Mouse (Mus musculus) lung, adult 2 months (tissue): Measurements from ENCODE around the gene Ufd1.

Experiments used
- CTCF ChIP-seq: fragments of 200-500 bp; IDR thresholded peaks from 2 replicates; pipeline ENCODE4 v1.5.1; 2011; ENCODE audit warnings: mild to moderate bottlenecking, low read length, control low read depth; ENCODE audit not compliant: insufficient read depth
- POLR2A ChIP-seq: fragments of 200-500 bp; IDR thresholded peaks from 2 replicates; pipeline ENCODE4 v1.6.1; 2011; ENCODE audit warnings: low read depth, mild to moderate bottlenecking, control low read depth, low read length, borderline replicate concordance; ENCODE audit errors: extremely low read depth

DNA sequence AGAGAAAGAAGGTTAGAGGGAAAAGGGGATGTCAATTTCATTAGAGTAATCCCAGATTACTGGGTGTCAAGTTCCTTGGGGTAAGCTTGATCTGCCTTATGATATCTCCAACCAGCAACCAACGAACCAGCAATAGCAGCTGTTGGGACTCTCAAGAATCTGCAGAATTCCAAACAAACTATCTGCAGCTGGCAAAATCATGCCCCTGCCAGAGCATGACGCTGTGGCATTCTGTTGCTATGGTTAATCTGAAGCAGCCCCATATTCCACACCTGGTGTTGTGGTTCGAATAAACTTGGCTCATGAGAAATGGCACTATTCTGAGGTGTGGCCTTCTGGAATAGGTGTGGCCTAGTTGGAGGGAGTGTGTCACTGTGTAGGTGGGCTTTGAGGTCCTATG lies 48.6 kb upstream of the Ufd1 start:
- TF ChIP-seq CTCF (no peak), POLR2A (no peak)
